Mouse (Mus musculus): ENCODE data around the gene Zc3h10.
"Not testable (repeated sequence)": the region's sequence is repeated elsewhere in the genome, so short reads cannot be mapped to it uniquely, and the experiment has no call there.

Gene Zc3h10

GRCm38 (mm10) chr10:128524732-128525662 lies 22.6 kb downstream of the Zc3h10 start:
- peak; percentile 38 for DNase-seq (ENCODE audit: low read depth, low spot score)

GRCm38 (mm10) chr10:128524111-128524731 lies 23.4 kb downstream of the Zc3h10 start:
- no peak for DNase-seq (ENCODE audit: low read depth, low spot score)

DNA sequence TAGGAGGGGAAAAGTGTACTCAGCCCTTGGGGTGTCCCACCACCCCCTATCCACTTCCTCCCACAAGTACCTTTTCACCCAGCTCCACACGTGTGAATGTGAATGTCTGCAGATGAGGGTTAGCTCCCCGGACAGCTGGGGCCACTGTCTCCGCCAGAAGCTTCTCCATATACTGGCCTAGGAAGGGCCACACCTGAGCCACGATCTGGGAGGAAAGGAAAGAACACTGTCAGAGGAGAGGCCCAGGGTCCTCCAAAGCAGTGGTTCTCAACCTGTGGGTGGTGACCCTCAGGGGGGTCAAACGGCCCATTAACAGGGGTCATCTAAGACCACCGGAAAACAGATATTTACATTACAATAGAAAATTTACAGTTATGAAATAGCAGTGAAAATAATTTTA lies 25.2 kb downstream of the Zc3h10 start:
- DNase-seq (ENCODE audit: low read depth, low spot score) = no peak

DNA sequence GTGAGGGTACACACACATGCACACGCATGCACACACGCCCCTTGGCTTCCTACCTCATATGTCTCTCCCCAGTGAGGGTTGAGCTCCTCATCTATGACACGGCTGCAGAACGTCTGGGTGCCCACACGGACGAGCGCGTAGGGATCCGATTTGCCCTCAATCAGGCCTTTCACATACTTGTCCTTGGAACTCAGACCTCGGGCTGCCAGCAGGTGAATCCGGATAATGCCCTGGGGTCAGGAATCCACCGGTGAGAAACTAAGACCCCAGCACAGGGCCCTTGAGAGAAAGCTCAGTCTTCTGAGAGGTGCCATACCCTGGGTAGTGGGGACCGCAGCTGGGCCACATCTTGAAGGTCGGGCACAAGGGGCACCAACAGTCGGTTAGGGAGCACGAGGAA lies 27.0 kb downstream of the Zc3h10 start:
- no peak for DNase-seq (ENCODE audit: low read depth, low spot score)

DNA sequence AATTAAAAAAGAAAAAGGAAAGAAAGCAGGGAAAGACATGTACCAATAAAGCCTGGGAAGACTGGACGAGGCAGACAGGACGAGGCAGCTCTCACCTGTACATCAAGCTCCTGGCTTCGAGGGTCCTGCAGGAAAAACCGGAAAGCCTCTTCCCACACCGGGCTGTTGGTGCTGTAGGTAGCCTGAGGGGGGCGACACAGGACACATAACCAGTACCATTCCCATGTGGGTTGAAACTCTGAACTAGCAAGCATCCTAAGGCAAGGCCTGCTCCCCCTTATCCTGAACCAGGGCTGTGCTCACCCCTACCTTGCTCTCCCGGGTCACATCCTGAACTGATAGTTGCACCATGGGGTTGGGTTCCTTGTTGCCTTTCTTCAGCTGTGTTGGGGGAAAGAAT lies 28.7 kb downstream of the Zc3h10 start:
- DNase-seq (ENCODE audit: low read depth, low spot score) = no peak

DNA sequence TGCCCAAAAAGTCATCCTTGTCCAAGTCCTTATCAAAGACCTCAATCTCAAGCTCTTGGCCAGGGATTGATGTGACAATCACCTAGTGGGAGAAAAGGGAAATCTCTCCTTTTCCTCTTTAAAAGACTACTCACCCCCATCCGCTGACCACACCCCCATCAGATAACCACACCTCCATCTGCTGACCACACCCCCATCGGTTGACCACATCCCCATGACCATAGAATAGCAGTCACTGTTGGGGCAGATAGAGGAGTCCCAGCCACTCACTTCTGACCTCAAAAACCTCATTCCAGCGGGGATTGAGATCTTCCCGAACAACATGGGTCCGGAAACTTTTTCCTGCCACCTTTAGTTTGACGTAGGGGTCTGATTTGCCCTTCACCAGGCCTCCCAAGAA lies 30.9 kb downstream of the Zc3h10 start:
- DNase-seq (ENCODE audit: low read depth, low spot score) = no peak

DNA sequence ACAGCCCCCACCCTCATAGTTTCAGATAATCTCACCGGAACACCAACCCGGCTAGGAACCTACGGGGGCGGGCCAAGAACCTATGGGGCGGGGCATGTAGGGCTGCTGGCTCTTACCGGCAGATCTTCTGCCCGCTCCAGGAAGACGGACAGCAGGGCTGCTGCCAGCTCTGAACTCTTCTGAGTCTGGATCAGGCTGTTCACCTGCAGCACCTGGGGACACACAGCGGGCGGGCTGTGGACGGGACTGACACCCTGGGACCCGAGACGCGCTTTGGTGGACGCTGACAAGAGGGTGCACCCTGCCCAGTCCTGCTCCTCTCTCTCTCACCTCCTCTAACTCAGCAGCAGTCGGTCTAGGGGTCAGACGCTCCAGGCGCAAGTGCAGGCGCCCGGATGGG lies 31.5 kb downstream of the Zc3h10 start:
- DNase-seq (ENCODE audit: low read depth, low spot score) = no peak

- DNase-seq (ENCODE audit: low read depth, low spot score) = no peak
Measured at GRCm38 (mm10) chr10:128515044-128515443, 32.5 kb downstream of the Zc3h10 start.

- DNase-seq (ENCODE audit: low read depth, low spot score) = no peak
Measured at GRCm38 (mm10) chr10:128511761-128512160, 35.8 kb downstream of the Zc3h10 start.

DNA sequence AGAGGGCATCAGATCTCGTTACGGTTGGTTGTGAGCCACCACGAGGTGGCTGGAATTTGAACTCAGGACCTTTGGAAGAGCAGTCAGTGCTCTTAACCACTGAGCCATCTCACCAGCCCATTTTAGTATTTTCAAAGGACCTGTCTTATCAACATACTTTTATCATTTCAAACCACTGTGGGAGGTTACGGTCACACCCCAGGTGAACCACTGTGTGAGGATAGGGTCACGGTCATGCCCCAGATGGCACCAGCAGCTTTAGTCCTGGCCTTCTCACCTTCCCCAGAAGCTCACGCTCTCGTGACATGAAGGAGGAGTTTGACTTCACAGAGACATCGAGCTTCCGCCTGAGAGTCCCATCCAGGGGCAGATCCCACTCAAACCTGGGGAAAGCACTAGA lies 36.4 kb downstream of the Zc3h10 start:
- no peak for DNase-seq (ENCODE audit: low read depth, low spot score)

GRCm38 (mm10) chr10:128510301-128510700 lies 37.3 kb downstream of the Zc3h10 start:
- DNase-seq (ENCODE audit: low read depth, low spot score) = no peak

GRCm38 (mm10) chr10:128509831-128510230 lies 37.7 kb downstream of the Zc3h10 start:
- DNase-seq (ENCODE audit: low read depth, low spot score) = no peak

- no peak for DNase-seq (ENCODE audit: low read depth, low spot score)
Measured at GRCm38 (mm10) chr10:128509203-128509602, 38.4 kb downstream of the Zc3h10 start.

- no peak for DNase-seq (ENCODE audit: low read depth, low spot score)
Measured at GRCm38 (mm10) chr10:128508260-128508659, 39.3 kb downstream of the Zc3h10 start.

DNA sequence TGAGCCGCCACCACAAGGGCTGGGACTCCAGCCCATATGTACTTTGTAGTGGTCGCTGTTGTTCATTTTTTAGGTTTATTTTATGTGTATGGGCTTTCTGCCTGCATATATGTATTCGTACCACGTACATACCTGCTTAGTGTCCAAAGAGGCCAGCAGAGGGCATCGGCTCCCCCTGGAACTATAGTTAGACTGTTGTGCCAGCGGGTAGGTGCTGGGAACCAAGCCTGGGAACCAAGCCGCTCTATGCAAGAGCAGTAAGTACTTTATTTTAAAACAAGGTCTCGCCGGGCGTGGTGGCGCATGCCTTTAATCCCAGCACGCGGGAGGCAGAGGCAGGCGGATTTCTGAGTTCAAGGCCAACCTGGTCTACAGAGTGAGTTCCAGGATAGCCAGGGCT lies 41.6 kb downstream of the Zc3h10 start:
- no peak for DNase-seq (ENCODE audit: low read depth, low spot score)

GRCm38 (mm10) chr10:128505371-128505667 lies 42.3 kb downstream of the Zc3h10 start:
- not testable (repeated sequence) for DNase-seq (ENCODE audit: low read depth, low spot score)

GRCm38 (mm10) chr10:128504641-128505370 lies 42.8 kb downstream of the Zc3h10 start:
- DNase-seq (ENCODE audit: low read depth, low spot score) = no peak

DNA sequence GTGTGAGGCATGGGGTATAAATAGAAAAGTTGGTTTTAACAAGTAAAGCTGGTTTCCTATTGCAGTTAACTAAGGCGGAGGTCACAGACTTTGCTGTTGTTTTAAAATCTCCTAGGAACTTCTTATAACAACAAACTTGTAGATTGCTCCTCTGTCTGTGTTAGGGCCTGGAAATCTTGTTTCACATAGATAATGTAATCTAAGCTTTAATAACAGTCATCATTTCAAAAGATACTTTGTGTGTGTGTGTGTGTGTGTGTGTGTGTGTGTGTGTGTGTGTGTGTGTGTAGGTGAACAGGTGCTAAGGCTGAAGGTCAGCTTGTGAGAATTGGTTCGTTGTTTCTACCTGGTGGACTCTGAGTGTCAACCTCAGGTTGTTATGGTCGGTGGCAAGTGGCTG lies 43.6 kb downstream of the Zc3h10 start:
- no peak for DNase-seq (ENCODE audit: low read depth, low spot score)

DNA sequence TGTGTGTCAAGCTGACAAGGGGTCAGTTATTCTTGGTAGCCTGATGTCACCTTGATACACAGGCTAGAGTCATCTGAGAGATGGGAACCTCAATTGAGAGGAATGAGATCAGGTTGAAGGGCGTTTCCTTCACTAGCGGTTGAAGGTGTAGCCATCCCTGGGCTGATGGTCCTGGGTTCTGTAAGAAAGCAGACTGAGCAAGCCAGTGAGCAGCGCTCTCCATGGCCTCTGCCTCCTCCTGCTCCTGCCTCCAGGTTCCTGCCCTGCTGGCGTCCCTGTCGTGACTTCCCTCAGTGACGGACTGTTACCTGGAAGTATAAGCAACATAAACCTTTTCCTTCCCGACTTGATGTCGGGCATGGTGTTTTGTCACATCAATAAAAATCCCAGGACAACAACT lies 44.0 kb downstream of the Zc3h10 start:
- DNase-seq (ENCODE audit: low read depth, low spot score) = no peak

DNA sequence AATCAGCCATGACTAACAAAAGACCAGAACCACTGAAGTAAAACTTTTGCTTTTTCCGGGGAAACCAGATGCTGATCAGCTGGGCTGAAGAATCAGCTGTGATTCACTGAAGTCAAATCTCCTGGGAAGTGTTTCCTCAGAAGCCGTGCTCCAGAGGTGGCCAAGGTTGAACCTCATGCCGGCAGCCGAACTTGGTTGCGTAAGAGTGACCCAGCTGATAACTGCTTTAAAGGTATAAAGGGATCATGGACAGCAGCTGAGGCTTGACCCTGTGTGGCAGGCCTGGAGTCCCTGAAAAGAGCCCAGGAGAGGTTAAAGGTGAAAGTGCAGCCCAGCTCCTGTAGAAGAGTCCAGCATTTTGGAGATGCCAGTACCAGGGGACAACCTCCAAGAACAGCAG lies 45.2 kb downstream of the Zc3h10 start:
- no peak for DNase-seq (ENCODE audit: low read depth, low spot score)

GRCm38 (mm10) chr10:128499116-128499671 lies 48.4 kb downstream of the Zc3h10 start:
- DNase-seq (ENCODE audit: low read depth, low spot score) = no peak

GRCm38 (mm10) chr10:128498590-128498989 lies 49.0 kb downstream of the Zc3h10 start, which contains the start of gene Myl6b:
Gene Myl6b, minus strand, starts transcription at chr10:128498685.
- peak; percentile 87 for DNase-seq (ENCODE audit: low read depth, low spot score)

Measured in retina, postnatal 7 days (tissue).